Mouse (Mus musculus) hindbrain, embryonic 15.5 days (tissue): ENCODE data around the gene Fbxo44. TPM values are rescaled to one million over a fixed set of nuclear protein-coding genes. Genes with fewer than 3 reads are reported as not detected.
A peak's percentile ranks its signal among the peaks of the same experiment; 100 is the strongest.
"Not testable (repeated sequence)": the region's sequence is repeated elsewhere in the genome, so short reads cannot be mapped to it uniquely, and the experiment has no call there.

Source experiments
- ATAC-seq: fragments of 200-750 bp; cut with Nextera tagmentation; 2 replicates; pipeline ENCODE4 v1.8.0; 2017; ENCODE audit warnings: low read depth, moderate number of reproducible peaks, moderate TSS enrichment; ENCODE audit not compliant: low FRiP score
- H3K27ac ChIP-seq: fragments of 300-500 bp; sonication (generic); replicated peaks from 2 replicates; pipeline ENCODE4 v1.5.1; 2015; ENCODE audit warnings: mild to moderate bottlenecking, inconsistent platforms
- H3K27me3 ChIP-seq: fragments of 300-500 bp; sonication (generic); 2 replicates; pipeline ENCODE4 v1.6.1; 2015; ENCODE audit warnings: control low read depth, inconsistent platforms
- H3K36me3 ChIP-seq: fragments of 300-500 bp; sonication (generic); 2 replicates; pipeline ENCODE4 v1.6.1; 2015; ENCODE audit warnings: control low read depth, inconsistent platforms
- H3K4me1 ChIP-seq: fragments of 300-500 bp; sonication (generic); replicated peaks from 2 replicates; pipeline ENCODE4 v1.6.1; 2015; ENCODE audit warnings: control low read depth, inconsistent platforms
- H3K4me2 ChIP-seq: fragments of 300-500 bp; sonication (generic); 2 replicates; pipeline ENCODE4 v1.6.1; 2015; ENCODE audit warnings: moderate library complexity, mild to moderate bottlenecking, inconsistent platforms
- H3K4me3 ChIP-seq: fragments of 300-500 bp; sonication (generic); 2 replicates; pipeline ENCODE4 v1.5.1; 2015; ENCODE audit warnings: mild to moderate bottlenecking, inconsistent platforms
- H3K9ac ChIP-seq: fragments of 300-500 bp; sonication (generic); 2 replicates; pipeline ENCODE4 v1.6.1; 2015; ENCODE audit warnings: inconsistent platforms
- H3K9me3 ChIP-seq: fragments of 300-500 bp; sonication (generic); 2 replicates; pipeline ENCODE4 v1.6.1; 2016; ENCODE audit warnings: control low read depth, inconsistent platforms
- WGBS: fragments of 180-500 bp; shearing (Covaris S2); methylation state at CpG from one replicate; pipeline ENCODE4 v1.1.7; 2015; 5-methylcytosine and 5-hydroxymethylcytosine counted together
- polyA plus RNA-seq: library from polyadenylated mRNA; unstranded; fragments of >200 nt; fragmentation: Nextera tagmentation; extraction: Ambion mirVana; gene quantifications from 2 replicates; pipeline ENCODE4 v1.2.1, GENCODE M21; 2015

Fbxo44 gene
- polyA plus RNA-seq, 1 experiment from 2014 or later: 96.0 TPM

DNA sequence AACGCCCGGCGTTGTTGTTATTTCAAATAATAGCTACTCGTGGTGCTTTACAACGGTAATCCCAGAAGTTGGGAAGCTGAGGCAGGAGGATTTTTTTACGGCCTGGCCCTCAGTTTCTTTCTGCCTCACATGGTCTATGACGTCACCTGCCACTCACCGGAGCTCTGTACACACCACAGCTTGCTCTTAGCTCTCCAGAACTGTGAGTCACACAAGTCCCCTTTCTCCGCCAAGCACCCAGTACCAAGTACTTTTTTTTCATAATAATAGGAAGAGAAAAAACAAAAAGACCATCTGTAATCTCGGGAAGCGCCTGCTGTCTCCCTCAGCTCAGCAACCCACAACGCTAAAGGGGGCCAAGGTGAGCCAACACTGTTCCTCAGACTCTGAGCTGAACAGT is 21.2 kb upstream of the Fbxo44 start:
- Histone ChIP-seq H3K27ac (no peak overlapping the region), H3K9ac (no peak overlapping the region), H3K36me3 (no peaks in the 10 kb centered on the region), H3K4me1 (peaks cover 13% of the 10 kb centered on the region; the same call in 1 of the 2 replicates), H3K9me3 (no peaks in the 10 kb centered on the region), H3K4me3 (no peak overlapping the region), H3K4me2 (no peak overlapping the region), H3K27me3 (no peaks in the 10 kb centered on the region)
- no peak for ATAC-seq
- WGBS: 88% methylated on average over 12 of the region's 12 CpGs

DNA sequence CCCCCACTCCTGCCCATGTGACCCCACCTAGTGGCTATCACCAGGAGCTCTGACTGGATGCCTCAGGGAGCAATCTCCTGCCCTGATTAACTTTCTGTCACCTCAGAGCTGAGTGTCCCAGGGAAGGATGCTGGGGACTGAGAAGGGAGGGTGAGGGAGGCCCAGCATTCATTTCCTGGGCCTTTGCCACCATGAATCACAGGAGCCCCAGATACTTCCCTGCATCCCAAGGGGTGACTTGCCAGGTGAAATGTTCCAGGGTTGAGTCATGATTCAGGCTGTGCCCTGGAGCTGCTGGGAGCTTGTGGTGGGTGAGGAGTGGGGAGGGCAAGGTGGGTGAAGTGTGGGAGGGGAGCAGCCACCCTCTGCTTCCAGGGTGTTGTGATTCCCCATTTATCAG is 17.4 kb upstream of the Fbxo44 start:
- Histone ChIP-seq H3K36me3 (no peaks in the 10 kb centered on the region), H3K4me2 (no peak overlapping the region), H3K27me3 (no peaks in the 10 kb centered on the region), H3K4me3 (no peak overlapping the region), H3K4me1 (peaks cover 33% of the 10 kb centered on the region), H3K9ac (no peak overlapping the region), H3K27ac (no peak overlapping the region), H3K9me3 (no peaks in the 10 kb centered on the region)
- ATAC-seq: no peak

DNA sequence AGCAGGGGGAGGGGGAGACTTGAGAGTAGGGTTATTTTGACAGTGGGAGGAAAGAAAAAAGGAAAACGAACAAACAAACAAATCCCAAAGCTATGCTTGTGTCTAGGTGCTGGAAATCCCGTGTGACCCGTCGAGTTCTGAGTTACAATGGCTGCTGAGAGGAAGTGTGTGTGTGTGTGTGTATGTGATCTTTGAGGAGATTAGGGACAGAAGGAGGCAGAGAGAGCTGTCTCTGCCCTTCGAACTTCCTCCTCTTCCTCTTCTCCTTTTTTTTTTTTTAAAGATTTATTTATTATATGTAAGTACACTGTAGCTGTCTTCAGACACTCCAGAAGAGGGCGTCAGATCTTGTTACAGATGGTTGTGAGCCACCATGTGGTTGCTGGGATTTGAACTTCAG is 16.3 kb upstream of the Fbxo44 start:
- H3K9ac ChIP-seq, H3K9me3 ChIP-seq, H3K4me3 ChIP-seq, H3K27ac ChIP-seq, ATAC-seq, H3K4me2 ChIP-seq, H3K27me3 ChIP-seq, H3K36me3 ChIP-seq: not testable (repeated sequence)
- WGBS: 76% methylated on average over 5 of the region's 6 CpGs
- H3K4me1 ChIP-seq: peaks cover 28% of the 10 kb centered on the region

DNA sequence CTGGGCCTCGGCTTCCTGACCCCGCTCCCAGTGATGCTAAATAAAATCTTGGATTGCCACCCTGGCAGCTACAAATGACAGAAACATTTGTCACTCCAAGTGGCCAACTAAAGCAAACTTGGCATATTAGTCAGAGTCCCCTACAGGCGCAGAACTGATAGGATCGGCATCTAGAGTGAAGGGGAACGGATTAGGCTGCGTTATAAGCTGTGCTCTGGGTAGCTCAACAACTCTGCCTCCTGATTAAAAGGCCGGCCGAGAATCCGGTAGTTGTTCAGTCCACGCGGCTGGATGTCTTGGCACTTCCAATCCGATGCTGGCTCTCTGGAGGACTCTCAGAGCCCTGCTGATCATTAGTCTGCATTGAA is 14.2 kb upstream of the Fbxo44 start:
- ATAC-seq: no peak
- H3K4me1 ChIP-seq: peaks cover 32% of the 10 kb centered on the region
- no peaks in the 10 kb centered on the region for H3K9me3 ChIP-seq
- no peak overlapping the region for H3K9ac ChIP-seq
- H3K36me3 ChIP-seq: no peaks in the 10 kb centered on the region
- H3K27ac ChIP-seq: peak overlapping the region; percentile 79
- WGBS: 13% methylated on average over 12 of the region's 12 CpGs
- H3K4me3 ChIP-seq: no peak overlapping the region
- H3K27me3 ChIP-seq: peaks cover 6% of the 10 kb centered on the region; the same call in 1 of the 2 replicates
- H3K4me2 ChIP-seq: peak overlapping the region; percentile 49

DNA sequence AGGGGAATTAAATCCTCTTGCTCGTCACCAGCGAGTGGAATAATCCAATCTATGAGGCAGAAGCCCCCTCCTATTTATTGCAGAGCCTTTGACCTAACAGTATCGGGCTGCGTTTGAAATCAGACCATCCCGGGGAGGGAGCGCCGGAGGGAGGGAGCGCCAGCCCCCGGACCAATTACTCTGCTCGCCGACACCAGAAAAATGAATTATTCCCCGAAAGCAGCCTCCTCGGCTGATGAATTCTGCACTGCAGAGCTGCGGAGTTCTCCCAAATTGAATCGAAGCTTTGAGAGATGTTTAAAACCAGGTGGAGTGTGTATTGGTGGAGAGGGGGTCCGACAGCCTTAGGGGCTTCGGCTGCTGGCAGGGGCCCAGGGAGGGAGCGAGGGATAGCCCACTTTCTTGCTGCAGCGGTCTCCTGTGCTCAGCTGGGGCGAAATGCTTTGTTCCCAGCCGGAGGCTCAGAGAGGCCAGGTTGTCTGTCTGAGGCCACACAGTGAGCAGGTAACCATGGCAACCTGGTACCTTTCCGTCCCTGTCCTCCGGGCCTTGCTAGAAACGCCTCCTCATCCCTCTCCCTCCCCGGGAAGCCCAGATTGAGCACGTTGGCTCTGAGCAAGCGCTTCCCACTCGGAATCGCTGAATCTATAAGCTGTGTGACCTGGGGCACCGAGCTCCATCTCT is 13.7 kb upstream of the Fbxo44 start:
- no peaks in the 10 kb centered on the region for H3K9me3 ChIP-seq
- WGBS: under 1% methylated on average over 30 of the region's 30 CpGs
- H3K4me2 ChIP-seq: peak overlapping the region; percentile 49
- ATAC-seq: peak; percentile 53; the same call in 1 of the 2 replicates
- peak overlapping the region; percentile 30; the same call in 1 of the 2 replicates for H3K9ac ChIP-seq
- H3K27ac ChIP-seq: peak overlapping the region; percentile 79
- H3K27me3 ChIP-seq: peaks cover 7% of the 10 kb centered on the region; the same call in 1 of the 2 replicates
- peaks cover 34% of the 10 kb centered on the region for H3K4me1 ChIP-seq
- peak overlapping the region; percentile 28 for H3K4me3 ChIP-seq
- H3K36me3 ChIP-seq: no peaks in the 10 kb centered on the region

GRCm38 (mm10) chr4:148171261-148171660 is 11.0 kb upstream of the Fbxo44 start:
- no peak overlapping the region for H3K27ac ChIP-seq
- 43% methylated on average over 3 of the region's 3 CpGs for WGBS

DNA sequence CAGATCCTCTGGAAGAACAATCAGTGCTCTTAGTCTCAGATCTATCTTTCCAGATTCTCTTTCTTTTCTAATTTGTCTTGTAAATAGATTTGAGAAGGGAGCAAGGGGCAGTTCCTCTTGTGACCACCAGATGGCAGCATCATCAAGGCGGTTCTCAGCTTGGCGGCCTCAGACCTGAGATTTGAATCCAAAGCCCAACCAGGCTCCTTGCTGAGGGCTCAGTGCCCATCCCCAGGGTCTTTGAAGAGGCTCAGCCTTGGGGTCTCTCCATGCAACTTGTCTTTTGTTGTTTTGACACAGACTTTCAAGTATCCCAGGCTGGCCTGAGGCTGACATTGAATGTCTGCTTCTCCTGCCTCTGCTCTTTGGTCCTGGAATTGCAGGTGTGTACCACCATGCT is 10.6 kb upstream of the Fbxo44 start:
- Histone ChIP-seq H3K27ac (no peak overlapping the region), H3K9ac (no peak overlapping the region)

More at GRCm38 (mm10) chr4:148171261-148171660, 11.0 kb upstream of the Fbxo44 start:
- Histone ChIP-seq H3K9me3 (no peaks in the 10 kb centered on the region), H3K9ac (no peak overlapping the region), H3K27me3 (peaks cover 15% of the 10 kb centered on the region; the same call in 1 of the 2 replicates), H3K4me1 (peaks cover 45% of the 10 kb centered on the region), H3K36me3 (no peaks in the 10 kb centered on the region), H3K4me2 (no peak overlapping the region), H3K4me3 (no peak overlapping the region)
- ATAC-seq: no peak

GRCm38 (mm10) chr4:148169586-148169985 is 9.3 kb upstream of the Fbxo44 start:
- Histone ChIP-seq H3K36me3 (no peaks in the 10 kb centered on the region), H3K4me1 (peaks cover 48% of the 10 kb centered on the region), H3K9me3 (no peaks in the 10 kb centered on the region), H3K27ac (no peak overlapping the region), H3K4me3 (no peak overlapping the region), H3K4me2 (no peak overlapping the region), H3K9ac (no peak overlapping the region), H3K27me3 (peaks cover 27% of the 10 kb centered on the region)
- no peak for ATAC-seq
- 34% methylated on average over 15 of the region's 15 CpGs for WGBS

More for the DNA sequence above, 10.6 kb upstream of the Fbxo44 start:
- no peak for ATAC-seq
- H3K27me3 ChIP-seq: peaks cover 17% of the 10 kb centered on the region; the same call in 1 of the 2 replicates
- H3K36me3 ChIP-seq: no peaks in the 10 kb centered on the region
- no peaks in the 10 kb centered on the region for H3K9me3 ChIP-seq
- H3K4me2 ChIP-seq: no peak overlapping the region
- 0% methylated on average over 2 of the region's 2 CpGs for WGBS
- no peak overlapping the region for H3K4me3 ChIP-seq
- peaks cover 45% of the 10 kb centered on the region for H3K4me1 ChIP-seq

DNA sequence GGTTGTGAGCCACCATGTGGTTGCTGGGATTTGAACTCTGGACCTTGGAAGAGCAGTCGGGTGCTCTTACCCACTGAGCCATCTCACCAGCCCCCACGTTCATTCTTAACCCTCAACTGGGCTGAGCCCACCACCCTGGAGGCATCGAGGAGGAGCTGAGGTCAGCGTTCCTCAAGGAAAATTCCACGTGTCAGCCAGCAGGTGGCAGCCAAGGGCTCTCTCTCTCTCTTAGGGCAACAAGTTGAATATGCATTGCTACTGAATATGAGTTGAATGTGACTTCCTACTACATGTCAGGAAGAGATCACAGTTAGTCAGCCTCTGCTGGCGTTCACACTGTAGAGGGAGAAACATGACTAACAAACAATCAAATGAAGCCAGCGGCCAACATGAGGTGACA is 8.0 kb upstream of the Fbxo44 start:
- H3K27me3 ChIP-seq: peaks cover 34% of the 10 kb centered on the region
- no peaks in the 10 kb centered on the region for H3K36me3 ChIP-seq
- no peaks in the 10 kb centered on the region for H3K9me3 ChIP-seq
- no peak for ATAC-seq
- H3K9ac ChIP-seq: no peak overlapping the region
- 31% methylated on average over 7 of the region's 7 CpGs for WGBS
- H3K27ac ChIP-seq: no peak overlapping the region
- H3K4me3 ChIP-seq: no peak overlapping the region
- no peak overlapping the region for H3K4me2 ChIP-seq
- peaks cover 43% of the 10 kb centered on the region for H3K4me1 ChIP-seq

- Histone ChIP-seq H3K9ac (no peak overlapping the region), H3K36me3 (no peaks in the 10 kb centered on the region), H3K27ac (peak overlapping the region; percentile 81), H3K4me3 (peak overlapping the region; percentile 4; the same call in 1 of the 2 replicates), H3K4me2 (peak overlapping the region; percentile 43), H3K27me3 (peaks cover 47% of the 10 kb centered on the region), H3K9me3 (no peaks in the 10 kb centered on the region), H3K4me1 (peaks cover 42% of the 10 kb centered on the region)
- WGBS: 16% methylated on average over 4 of the region's 4 CpGs
- ATAC-seq: 0 out of 2 replicates have a peak, but pooled peaks have one; percentile 17
Measured at GRCm38 (mm10) chr4:148166986-148167385, 6.7 kb upstream of the Fbxo44 start.

DNA sequence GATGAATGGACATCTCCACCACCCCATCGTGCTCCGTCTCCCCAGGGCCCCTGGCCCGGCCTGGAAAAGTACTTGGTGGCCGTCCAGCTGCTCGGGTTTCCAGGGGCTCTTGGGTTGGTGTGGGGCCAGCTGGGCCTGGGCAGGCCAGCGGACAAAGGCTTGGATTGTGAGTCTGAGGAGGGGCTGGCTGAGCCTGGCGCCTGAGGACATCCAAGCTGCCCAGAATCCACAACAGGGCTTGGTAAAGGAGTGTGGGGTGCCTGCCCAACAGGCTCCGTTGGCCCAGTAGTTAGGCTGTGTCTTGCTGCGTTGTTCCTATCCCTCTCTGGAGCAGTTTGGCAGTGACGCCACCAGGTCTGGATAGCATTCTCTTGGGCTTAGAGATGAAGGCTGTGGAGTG is 6.1 kb upstream of the Fbxo44 start:
- WGBS: 2% methylated on average over 10 of the region's 10 CpGs
- Histone ChIP-seq H3K27me3 (peaks cover 52% of the 10 kb centered on the region), H3K4me2 (peak overlapping the region; percentile 43), H3K9ac (no peak overlapping the region), H3K4me3 (peak overlapping the region; percentile 4; the same call in 1 of the 2 replicates), H3K36me3 (no peaks in the 10 kb centered on the region), H3K4me1 (peaks cover 43% of the 10 kb centered on the region), H3K9me3 (no peaks in the 10 kb centered on the region), H3K27ac (peak overlapping the region; percentile 81)
- peak; percentile 82 for ATAC-seq

GRCm38 (mm10) chr4:148165551-148165950 is 5.3 kb upstream of the Fbxo44 start:
- Histone ChIP-seq H3K36me3 (no peaks in the 10 kb centered on the region), H3K27ac (peak overlapping the region; percentile 81; the same call in 1 of the 2 replicates), H3K4me2 (peak overlapping the region; percentile 43; the same call in 1 of the 2 replicates), H3K9me3 (no peaks in the 10 kb centered on the region), H3K4me1 (peaks cover 49% of the 10 kb centered on the region), H3K27me3 (peaks cover 57% of the 10 kb centered on the region), H3K4me3 (no peak overlapping the region), H3K9ac (no peak overlapping the region)
- WGBS: 9% methylated on average over 17 of the region's 17 CpGs
- no peak for ATAC-seq
